Comparison of ENCODE assay signal across 23 mouse cellular contexts in genomic region chr1:60600682-60601081, GRCm38 (mm10).
"Had no signal": no experiment of that assay in that cellular context is flagged by ENCODE, and none has a peak within 500 bp of the region (broad histone marks: within the 10 kb centered on the region; RNA-seq: fewer than 3 reads in every experiment).

No protein-coding gene starts in this region.

- H3K9me3 ChIP-seq: heart, embryonic 10.5 days; heart, embryonic 12.5 days; hindbrain, embryonic 13.5 days; hindbrain, embryonic 15.5 days; kidney, embryonic 15.5 days; limb, embryonic 10.5 days; limb, embryonic 12.5 days; liver, embryonic 12.5 days had no signal

- ATAC-seq: hindbrain, postnatal 0 days; liver, embryonic 12.5 days had no signal

- H3K4me1 ChIP-seq: heart, embryonic 10.5 days; hindbrain, embryonic 13.5 days; hindbrain, embryonic 15.5 days; kidney, embryonic 15.5 days; limb, embryonic 10.5 days; limb, embryonic 12.5 days; liver, embryonic 12.5 days had no signal

- H3K9ac ChIP-seq: heart, embryonic 12.5 days; hindbrain, embryonic 13.5 days; hindbrain, embryonic 15.5 days; kidney, embryonic 15.5 days; limb, embryonic 12.5 days; liver, embryonic 12.5 days; liver, embryonic 14.5 days had no signal

- H3K4me3 ChIP-seq: heart, embryonic 10.5 days; heart, embryonic 12.5 days; hindbrain, embryonic 13.5 days; hindbrain, embryonic 15.5 days; kidney, embryonic 15.5 days; left cerebral cortex, adult 2 months; limb, embryonic 10.5 days; limb, embryonic 12.5 days; liver, embryonic 12.5 days had no signal

- H3K27me3 ChIP-seq: heart, embryonic 12.5 days; hindbrain, embryonic 13.5 days; hindbrain, embryonic 15.5 days; kidney, embryonic 15.5 days; limb, embryonic 12.5 days; liver, embryonic 12.5 days had no signal

- DNase-seq: gastrocnemius, postnatal 14 days; heart, adult 18-20 months; heart, postnatal 10 days; kidney, adult 11 months; kidney, adult 2 months; kidney, adult 9 months; kidney, postnatal 14 days; kidney, postnatal 36 days; layer of hippocampus, adult 9-11 months; layer of hippocampus, postnatal 36 days; liver had no signal

- H3K27ac ChIP-seq: heart, embryonic 10.5 days; hindbrain, embryonic 13.5 days; hindbrain, embryonic 15.5 days; hindbrain, postnatal 0 days; kidney, embryonic 15.5 days; kidney, postnatal 0 days; left cerebral cortex, adult 2 months; limb, embryonic 10.5 days; limb, embryonic 12.5 days; liver, embryonic 14.5 days had no signal

- H3K4me2 ChIP-seq: heart, embryonic 12.5 days; hindbrain, embryonic 13.5 days; hindbrain, embryonic 15.5 days; kidney, embryonic 15.5 days; limb, embryonic 12.5 days; liver, embryonic 12.5 days had no signal

- H3K36me3 ChIP-seq: heart, embryonic 10.5 days; heart, embryonic 12.5 days; hindbrain, embryonic 13.5 days; hindbrain, embryonic 15.5 days; kidney, embryonic 15.5 days; limb, embryonic 10.5 days; limb, embryonic 12.5 days; liver, embryonic 12.5 days had no signal
